Mouse (Mus musculus) midbrain, embryonic 12.5 days (tissue): ENCODE data around the gene Itgad. TPM values are rescaled to one million over a fixed set of nuclear protein-coding genes. Genes with fewer than 3 reads are reported as not detected.
A peak's percentile ranks its signal among the peaks of the same experiment; 100 is the strongest.

Experiments used
- ATAC-seq: fragments of 200-750 bp; cut with Nextera tagmentation; 2 replicates; pipeline ENCODE4 v1.8.0; 2017; ENCODE audit warnings: low read depth, moderate TSS enrichment, moderate library complexity; ENCODE audit not compliant: low FRiP score
- H3K27ac ChIP-seq: fragments of 300-500 bp; sonication (generic); replicated peaks from 2 replicates; pipeline ENCODE4 v1.5.1; 2016; ENCODE audit warnings: mild to moderate bottlenecking
- H3K27me3 ChIP-seq: fragments of 300-500 bp; sonication (generic); 2 replicates; pipeline ENCODE4 v1.6.1; 2016; ENCODE audit warnings: mild to moderate bottlenecking
- H3K36me3 ChIP-seq: fragments of 300-500 bp; sonication (generic); 2 replicates; pipeline ENCODE4 v1.6.1; 2016
- H3K4me1 ChIP-seq: fragments of 300-500 bp; sonication (generic); 2 replicates; pipeline ENCODE4 v1.6.1; 2016
- H3K4me2 ChIP-seq: fragments of 300-500 bp; sonication (generic); replicated peaks from 2 replicates; pipeline ENCODE4 v1.6.1; 2016; ENCODE audit warnings: mild to moderate bottlenecking, moderate library complexity
- H3K4me3 ChIP-seq: fragments of 300-500 bp; sonication (generic); 2 replicates; pipeline ENCODE4 v1.5.1; 2016; ENCODE audit warnings: mild to moderate bottlenecking
- H3K9ac ChIP-seq: fragments of 300-500 bp; sonication (generic); replicated peaks from 2 replicates; pipeline ENCODE4 v1.6.1; 2016; ENCODE audit warnings: mild to moderate bottlenecking, moderate library complexity
- H3K9me3 ChIP-seq: fragments of 300-500 bp; sonication (generic); 2 replicates; pipeline ENCODE4 v1.6.1; 2016; ENCODE audit warnings: mild to moderate bottlenecking
- WGBS: fragments of 180-500 bp; shearing (Covaris S2); methylation state at CpG from one replicate; pipeline ENCODE4 v1.1.7; 2016; 5-methylcytosine and 5-hydroxymethylcytosine counted together
- polyA plus RNA-seq: library from polyadenylated mRNA; unstranded; fragments of >200 nt; fragmentation: Nextera tagmentation; extraction: Ambion mirVana; gene quantifications from 2 replicates; pipeline ENCODE4 v1.2.1, GENCODE M21; 2016

Itgad gene
- polyA plus RNA-seq, 1 experiment from 2014 or later = not detected

- Histone ChIP-seq H3K9ac (peak overlapping the region; percentile 70), H3K4me3 (peak overlapping the region; percentile 42), H3K36me3 (peaks cover 15% of the 10 kb centered on the region), H3K4me2 (peak overlapping the region; percentile 67), H3K27me3 (peaks cover 27% of the 10 kb centered on the region), H3K9me3 (no peaks in the 10 kb centered on the region), H3K4me1 (peaks cover 24% of the 10 kb centered on the region), H3K27ac (peak overlapping the region; percentile 64)
- WGBS = 3% methylated on average over 13 of the region's 13 CpGs
- peak; percentile 78 for ATAC-seq
Measured at GRCm38 (mm10) chr7:128247443-128247842, 93.3 kb downstream of the Itgad start.

- H3K27me3 ChIP-seq = peaks cover 34% of the 10 kb centered on the region
- H3K27ac ChIP-seq = no peak overlapping the region
- H3K4me2 ChIP-seq = peak overlapping the region; percentile 67; the same call in 1 of the 2 replicates
- ATAC-seq = no peak
- WGBS = 81% methylated on average over 10 of the region's 10 CpGs
- H3K4me3 ChIP-seq = no peak overlapping the region
- H3K9me3 ChIP-seq = no peaks in the 10 kb centered on the region
- H3K9ac ChIP-seq = no peak overlapping the region
- H3K4me1 ChIP-seq = peaks cover 31% of the 10 kb centered on the region
- H3K36me3 ChIP-seq = peaks cover 10% of the 10 kb centered on the region; the same call in 1 of the 2 replicates
Measured at GRCm38 (mm10) chr7:128248081-128249042, 94.2 kb downstream of the Itgad start.

- H3K36me3 ChIP-seq = peaks cover under 1% of the 10 kb centered on the region; the same call in 1 of the 2 replicates
- H3K27me3 ChIP-seq = peaks cover 41% of the 10 kb centered on the region
Measured at GRCm38 (mm10) chr7:128249998-128250397, 95.8 kb downstream of the Itgad start.

GRCm38 (mm10) chr7:128251946-128252345 lies 97.8 kb downstream of the Itgad start:
- H3K27me3 ChIP-seq = peaks cover 41% of the 10 kb centered on the region
- WGBS = 51% methylated on average over 12 of the region's 12 CpGs
- H3K27ac ChIP-seq = no peak overlapping the region
- no peak for ATAC-seq
- peak overlapping the region; percentile 35; the same call in 1 of the 2 replicates for H3K4me3 ChIP-seq
- H3K4me1 ChIP-seq = peaks cover 20% of the 10 kb centered on the region
- H3K4me2 ChIP-seq = peak overlapping the region; percentile 64
- H3K9ac ChIP-seq = 0 out of 2 replicates have a peak overlapping the region, but pooled peaks have one; percentile 44
- H3K36me3 ChIP-seq = no peaks in the 10 kb centered on the region
- H3K9me3 ChIP-seq = no peaks in the 10 kb centered on the region

More at GRCm38 (mm10) chr7:128249998-128250397, 95.8 kb downstream of the Itgad start:
- H3K27ac ChIP-seq = no peak overlapping the region
- H3K4me1 ChIP-seq = peaks cover 31% of the 10 kb centered on the region
- H3K4me3 ChIP-seq = no peak overlapping the region
- WGBS = 83% methylated on average over 5 of the region's 5 CpGs
- H3K4me2 ChIP-seq = no peak overlapping the region
- no peaks in the 10 kb centered on the region for H3K9me3 ChIP-seq
- H3K9ac ChIP-seq = no peak overlapping the region
- no peak for ATAC-seq

- peaks cover 41% of the 10 kb centered on the region for H3K27me3 ChIP-seq
- H3K9ac ChIP-seq = peak overlapping the region; percentile 44
- H3K36me3 ChIP-seq = no peaks in the 10 kb centered on the region
- H3K4me1 ChIP-seq = peaks cover 14% of the 10 kb centered on the region
- no peaks in the 10 kb centered on the region for H3K9me3 ChIP-seq
- H3K4me3 ChIP-seq = peak overlapping the region; percentile 35
- no peak overlapping the region for H3K27ac ChIP-seq
- H3K4me2 ChIP-seq = peak overlapping the region; percentile 64
- ATAC-seq = 0 out of 2 replicates have a peak, but pooled peaks have one; percentile 52
- WGBS = 13% methylated on average over 24 of the region's 24 CpGs
Measured at GRCm38 (mm10) chr7:128252609-128253008, 98.4 kb downstream of the Itgad start.

- H3K4me2 ChIP-seq = no peak overlapping the region
- 66% methylated on average over 2 of the region's 2 CpGs for WGBS
Measured at GRCm38 (mm10) chr7:128254978-128255377, 100.8 kb downstream of the Itgad start.

GRCm38 (mm10) chr7:128255757-128256156 lies 101.6 kb downstream of the Itgad start:
- Histone ChIP-seq H3K4me2 (no peak overlapping the region), H3K27ac (no peak overlapping the region), H3K9me3 (no peaks in the 10 kb centered on the region), H3K27me3 (peaks cover 26% of the 10 kb centered on the region), H3K36me3 (no peaks in the 10 kb centered on the region), H3K4me3 (no peak overlapping the region), H3K9ac (no peak overlapping the region), H3K4me1 (peaks cover 13% of the 10 kb centered on the region)
- ATAC-seq = no peak
- WGBS = 87% methylated on average over 5 of the region's 5 CpGs

More at GRCm38 (mm10) chr7:128254978-128255377, 100.8 kb downstream of the Itgad start:
- Histone ChIP-seq H3K27me3 (peaks cover 26% of the 10 kb centered on the region), H3K4me1 (peaks cover 13% of the 10 kb centered on the region), H3K4me3 (no peak overlapping the region), H3K9me3 (no peaks in the 10 kb centered on the region), H3K9ac (no peak overlapping the region), H3K36me3 (no peaks in the 10 kb centered on the region), H3K27ac (no peak overlapping the region)
- ATAC-seq = no peak

GRCm38 (mm10) chr7:128256783-128257334 lies 102.7 kb downstream of the Itgad start:
- WGBS = 66% methylated on average over 5 of the region's 5 CpGs
- H3K4me2 ChIP-seq = no peak overlapping the region
- H3K9ac ChIP-seq = no peak overlapping the region
- H3K4me1 ChIP-seq = peaks cover 12% of the 10 kb centered on the region
- H3K36me3 ChIP-seq = no peaks in the 10 kb centered on the region
- no peak overlapping the region for H3K27ac ChIP-seq
- ATAC-seq = no peak
- H3K4me3 ChIP-seq = no peak overlapping the region
- H3K27me3 ChIP-seq = peaks cover 20% of the 10 kb centered on the region
- H3K9me3 ChIP-seq = no peaks in the 10 kb centered on the region

- Histone ChIP-seq H3K4me1 (no peaks in the 10 kb centered on the region), H3K27me3 (no peaks in the 10 kb centered on the region), H3K9me3 (no peaks in the 10 kb centered on the region), H3K36me3 (peaks cover 3% of the 10 kb centered on the region; the same call in 1 of the 2 replicates), H3K27ac (no peak within 1 kb of the TSS), H3K4me3 (no peak within 1 kb of the TSS), H3K9ac (no peak within 1 kb of the TSS), H3K4me2 (no peak within 1 kb of the TSS)
- no peak for ATAC-seq
- WGBS = 81% methylated on average over 6 of the region's 6 CpGs
Measured at GRCm38 (mm10) chr7:128265411-128265810, 111.2 kb downstream of the Itgad start, which contains the start of gene Slc5a2. Gene Slc5a2, plus strand, starts transcription at chr7:128265657.

GRCm38 (mm10) chr7:128266056-128266455 lies 111.9 kb downstream of the Itgad start:
- no peak overlapping the region for H3K9ac ChIP-seq
- H3K4me3 ChIP-seq = no peak overlapping the region
- H3K9me3 ChIP-seq = no peaks in the 10 kb centered on the region
- H3K27me3 ChIP-seq = no peaks in the 10 kb centered on the region
- ATAC-seq = no peak
- H3K4me2 ChIP-seq = no peak overlapping the region
- WGBS = 79% methylated on average over 5 of the region's 5 CpGs
- H3K36me3 ChIP-seq = peaks cover 7% of the 10 kb centered on the region; the same call in 1 of the 2 replicates
- H3K27ac ChIP-seq = no peak overlapping the region
- no peaks in the 10 kb centered on the region for H3K4me1 ChIP-seq

GRCm38 (mm10) chr7:128267391-128267790 lies 113.2 kb downstream of the Itgad start:
- WGBS = 65% methylated on average over 13 of the region's 13 CpGs
- no peak overlapping the region for H3K9ac ChIP-seq
- no peak overlapping the region for H3K4me2 ChIP-seq
- ATAC-seq = no peak
- H3K4me1 ChIP-seq = no peaks in the 10 kb centered on the region
- H3K27ac ChIP-seq = no peak overlapping the region
- peaks cover 18% of the 10 kb centered on the region for H3K36me3 ChIP-seq
- no peaks in the 10 kb centered on the region for H3K9me3 ChIP-seq
- H3K4me3 ChIP-seq = no peak overlapping the region
- H3K27me3 ChIP-seq = no peaks in the 10 kb centered on the region

- peaks cover 22% of the 10 kb centered on the region for H3K36me3 ChIP-seq
- no peak for ATAC-seq
- H3K4me3 ChIP-seq = no peak overlapping the region
- no peaks in the 10 kb centered on the region for H3K27me3 ChIP-seq
- H3K4me2 ChIP-seq = no peak overlapping the region
- H3K4me1 ChIP-seq = no peaks in the 10 kb centered on the region
- WGBS = 91% methylated on average over 7 of the region's 7 CpGs
- no peak overlapping the region for H3K9ac ChIP-seq
- no peak overlapping the region for H3K27ac ChIP-seq
- no peaks in the 10 kb centered on the region for H3K9me3 ChIP-seq
Measured at GRCm38 (mm10) chr7:128267813-128268212, 113.6 kb downstream of the Itgad start.
